Mouse (Mus musculus): Measurements from ENCODE around the gene N4bp3. TPM values are rescaled to one million over a fixed set of nuclear protein-coding genes. Genes with fewer than 3 reads are reported as not detected.

The N4bp3 gene
- polyA plus RNA-seq, 1 experiment from 2014 or later = 20.7 TPM

GRCm38 (mm10) chr11:51597553-51597952, 53.1 kb downstream of the N4bp3 start:
- 70% methylated on average over 2 of the region's 2 CpGs for WGBS
- Histone ChIP-seq H3K4me1 (ENCODE audit: control insufficient read depth, insufficient read depth, low read length) (no peaks in the 10 kb centered on the region), H3K4me3 (replicated peaks; ENCODE audit: low read length) (no peak overlapping the region), H3K4me2 (ENCODE audit: low read depth, low read length) (no peak overlapping the region), H3K9me3 (replicated peaks; ENCODE audit: control insufficient read depth, low read length) (no peaks in the 10 kb centered on the region), H3K27me3 (ENCODE audit: control insufficient read depth, insufficient read depth, low read length) (no peaks in the 10 kb centered on the region), H3K36me3 (ENCODE audit: control insufficient read depth, insufficient read depth, low read length) (peaks cover 48% of the 10 kb centered on the region), H3K27ac (ENCODE audit: low read length) (no peak overlapping the region), H3K9ac (ENCODE audit: low read length) (no peak overlapping the region)
- no peak for ATAC-seq (ENCODE audit: insufficient read depth, low FRiP score)

- no peaks in the 10 kb centered on the region for H3K9me3 ChIP-seq (replicated peaks; ENCODE audit: control insufficient read depth, low read length)
- 90% methylated on average over 1 of the region's 1 CpGs for WGBS
- H3K4me2 ChIP-seq (ENCODE audit: low read depth, low read length) = no peak overlapping the region
- no peak for ATAC-seq (ENCODE audit: insufficient read depth, low FRiP score)
- H3K9ac ChIP-seq (ENCODE audit: low read length) = no peak overlapping the region
- no peak overlapping the region for H3K4me3 ChIP-seq (replicated peaks; ENCODE audit: low read length)
- H3K36me3 ChIP-seq (ENCODE audit: control insufficient read depth, insufficient read depth, low read length) = peaks cover 34% of the 10 kb centered on the region
- H3K27ac ChIP-seq (ENCODE audit: low read length) = no peak overlapping the region
- H3K27me3 ChIP-seq (ENCODE audit: control insufficient read depth, insufficient read depth, low read length) = no peaks in the 10 kb centered on the region
- H3K4me1 ChIP-seq (ENCODE audit: control insufficient read depth, insufficient read depth, low read length) = no peaks in the 10 kb centered on the region; the same call in 1 of the 2 replicates
Measured at GRCm38 (mm10) chr11:51595459-51596083, 55.1 kb downstream of the N4bp3 start.

- no peaks in the 10 kb centered on the region for H3K9me3 ChIP-seq (replicated peaks; ENCODE audit: control insufficient read depth, low read length)
- H3K27me3 ChIP-seq (ENCODE audit: control insufficient read depth, insufficient read depth, low read length) = no peaks in the 10 kb centered on the region
- no peak for ATAC-seq (ENCODE audit: insufficient read depth, low FRiP score)
- WGBS = 68% methylated on average over 3 of the region's 3 CpGs
- no peaks in the 10 kb centered on the region; the same call in 1 of the 2 replicates for H3K4me1 ChIP-seq (ENCODE audit: control insufficient read depth, insufficient read depth, low read length)
- no peak overlapping the region for H3K4me3 ChIP-seq (replicated peaks; ENCODE audit: low read length)
- no peak overlapping the region for H3K27ac ChIP-seq (ENCODE audit: low read length)
- H3K36me3 ChIP-seq (ENCODE audit: control insufficient read depth, insufficient read depth, low read length) = peaks cover 31% of the 10 kb centered on the region
- H3K4me2 ChIP-seq (ENCODE audit: low read depth, low read length) = no peak overlapping the region
- H3K9ac ChIP-seq (ENCODE audit: low read length) = no peak overlapping the region
Measured at GRCm38 (mm10) chr11:51594715-51595350, 55.8 kb downstream of the N4bp3 start.

- no peak for ATAC-seq (ENCODE audit: insufficient read depth, low FRiP score)
- Histone ChIP-seq H3K9me3 (replicated peaks; ENCODE audit: control insufficient read depth, low read length) (no peaks in the 10 kb centered on the region), H3K9ac (ENCODE audit: low read length) (no peak overlapping the region), H3K27ac (ENCODE audit: low read length) (no peak overlapping the region), H3K4me2 (ENCODE audit: low read depth, low read length) (no peak overlapping the region), H3K36me3 (ENCODE audit: control insufficient read depth, insufficient read depth, low read length) (peaks cover 34% of the 10 kb centered on the region), H3K4me3 (replicated peaks; ENCODE audit: low read length) (no peak overlapping the region), H3K4me1 (ENCODE audit: control insufficient read depth, insufficient read depth, low read length) (no peaks in the 10 kb centered on the region; the same call in 1 of the 2 replicates), H3K27me3 (ENCODE audit: control insufficient read depth, insufficient read depth, low read length) (no peaks in the 10 kb centered on the region)
- 86% methylated on average over 6 of the region's 6 CpGs for WGBS
Measured at GRCm38 (mm10) chr11:51593849-51594248, 56.8 kb downstream of the N4bp3 start.

GRCm38 (mm10) chr11:51593368-51593767, 57.3 kb downstream of the N4bp3 start:
- no peaks in the 10 kb centered on the region for H3K9me3 ChIP-seq (replicated peaks; ENCODE audit: control insufficient read depth, low read length)
- no peak overlapping the region for H3K4me2 ChIP-seq (ENCODE audit: low read depth, low read length)
- no peak for ATAC-seq (ENCODE audit: insufficient read depth, low FRiP score)
- WGBS = 94% methylated on average over 4 of the region's 4 CpGs
- H3K4me1 ChIP-seq (ENCODE audit: control insufficient read depth, insufficient read depth, low read length) = no peaks in the 10 kb centered on the region; the same call in 1 of the 2 replicates
- no peak overlapping the region for H3K4me3 ChIP-seq (replicated peaks; ENCODE audit: low read length)
- peaks cover 33% of the 10 kb centered on the region for H3K36me3 ChIP-seq (ENCODE audit: control insufficient read depth, insufficient read depth, low read length)
- H3K9ac ChIP-seq (ENCODE audit: low read length) = no peak overlapping the region
- H3K27me3 ChIP-seq (ENCODE audit: control insufficient read depth, insufficient read depth, low read length) = no peaks in the 10 kb centered on the region
- no peak overlapping the region for H3K27ac ChIP-seq (ENCODE audit: low read length)

Other genes with a start within 250 kb of the N4bp3 start
- 19.6 and 20.1 TPM in 2 replicates for gene Phykpl, start 66.1 kb downstream of the N4bp3 start, polyA plus RNA-seq (2015; fragmentation: Nextera tagmentation; extraction: Ambion mirVana)
- gene Hnrnpab, start 44.0 kb downstream of the N4bp3 start, polyA plus RNA-seq (2015; fragmentation: Nextera tagmentation; extraction: Ambion mirVana) = 201 and 238 TPM in 2 replicates
- gene Nhp2, start 31.1 kb downstream of the N4bp3 start, polyA plus RNA-seq (2015; fragmentation: Nextera tagmentation; extraction: Ambion mirVana) = 133 and 138 TPM in 2 replicates
- gene Rmnd5b, start 14.9 kb downstream of the N4bp3 start, polyA plus RNA-seq (2015; fragmentation: Nextera tagmentation; extraction: Ambion mirVana) = 40.0 and 41.3 TPM in 2 replicates
- gene D930048N14Rik, start 112 bp upstream of the N4bp3 start, polyA plus RNA-seq (2015; fragmentation: Nextera tagmentation; extraction: Ambion mirVana) = 5.9 and 6.4 TPM in 2 replicates
- 89.5 and 93.1 TPM in 2 replicates for gene 0610009B22Rik, start 38.0 kb upstream of the N4bp3 start, polyA plus RNA-seq (2015; fragmentation: Nextera tagmentation; extraction: Ambion mirVana)
- 15.9 and 16.5 TPM in 2 replicates for gene Sec24a, start 112.8 kb upstream of the N4bp3 start, polyA plus RNA-seq (2015; fragmentation: Nextera tagmentation; extraction: Ambion mirVana)
- gene Sar1b, start 112.8 kb upstream of the N4bp3 start, polyA plus RNA-seq (2015; fragmentation: Nextera tagmentation; extraction: Ambion mirVana) = 125 and 126 TPM in 2 replicates
- 1.7 and 1.8 TPM in 2 replicates for gene Jade2, start 206.8 kb upstream of the N4bp3 start, polyA plus RNA-seq (2015; fragmentation: Nextera tagmentation; extraction: Ambion mirVana)

Measured in stomach, embryonic 16.5 days (tissue).